Mouse (Mus musculus): ENCODE results near the gene Dgkq. TPM values are rescaled to one million over a fixed set of nuclear protein-coding genes. Genes with fewer than 3 reads are reported as not detected.

Gene Dgkq
- polyA plus RNA-seq, 1 experiment from 2014 or later, result 6.6 TPM

DNA sequence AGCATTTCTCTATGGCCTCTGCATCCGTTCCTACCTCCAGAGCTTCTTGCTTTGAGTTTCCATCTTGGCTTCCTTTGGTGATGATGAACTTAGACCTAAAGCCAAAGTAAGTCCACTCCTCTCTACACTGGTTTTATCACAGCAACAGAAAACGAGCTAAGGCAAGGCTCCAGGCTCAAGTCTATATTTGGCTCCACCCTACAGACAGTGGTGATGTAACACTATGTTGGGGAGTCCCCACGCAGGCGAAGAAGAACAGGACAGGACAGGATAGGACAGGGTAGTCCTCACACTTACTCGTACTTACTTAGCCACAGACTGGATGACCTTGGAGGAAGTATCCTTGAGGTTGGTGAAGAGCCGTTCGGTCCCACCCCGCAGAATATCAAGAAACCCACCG, 66.9 kb downstream of the Dgkq start:
- DNase-seq (ENCODE audit: low spot score), result no peak

DNA sequence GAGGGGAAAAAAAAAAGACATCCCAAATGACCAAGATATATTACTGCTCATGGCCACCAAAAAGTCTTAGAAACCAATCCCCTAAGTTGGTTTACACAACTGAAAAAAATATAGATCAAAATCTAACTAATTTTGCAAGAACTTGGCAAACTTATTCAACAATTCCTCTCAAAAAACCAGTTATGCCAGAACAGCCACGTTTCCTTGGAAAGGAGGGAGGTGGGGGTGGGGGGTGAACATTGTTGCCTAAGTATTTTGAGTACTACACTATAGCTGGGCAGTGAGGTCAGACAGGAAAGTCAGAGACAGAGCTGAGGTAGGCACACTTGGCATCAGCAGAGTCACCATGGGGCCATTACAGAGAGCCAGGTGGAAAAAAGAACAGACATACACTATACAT, 69.5 kb downstream of the Dgkq start:
- DNase-seq (ENCODE audit: low spot score), result no peak

Other genes starting within 250 kb of the Dgkq start
- gene Atp5k, start 235.2 kb downstream of the Dgkq start, polyA plus RNA-seq (2015; fragmentation: Nextera tagmentation; extraction: Ambion mirVana), result 551 and 578 TPM in 2 replicates
- 0.14 and 0.27 TPM in 2 replicates for gene Mfsd7a, start 220.8 kb downstream of the Dgkq start, polyA plus RNA-seq (2015; fragmentation: Nextera tagmentation; extraction: Ambion mirVana)
- gene Pcgf3, start 208.4 kb downstream of the Dgkq start, polyA plus RNA-seq (2015; fragmentation: Nextera tagmentation; extraction: Ambion mirVana), result 7.8 and 8.3 TPM in 2 replicates
- 0.20 and 0.22 TPM in 2 replicates for gene Cplx1, start 119.6 kb downstream of the Dgkq start, polyA plus RNA-seq (2015; fragmentation: Nextera tagmentation; extraction: Ambion mirVana)
- 44.6 and 50.1 TPM in 2 replicates for gene Gak, start 39.9 kb downstream of the Dgkq start, polyA plus RNA-seq (2015; fragmentation: Nextera tagmentation; extraction: Ambion mirVana)
- 25.2 and 28.3 TPM in 2 replicates for gene Tmem175, start 39.9 kb downstream of the Dgkq start, polyA plus RNA-seq (2015; fragmentation: Nextera tagmentation; extraction: Ambion mirVana)
- gene Idua, start 9.3 kb downstream of the Dgkq start, polyA plus RNA-seq (2015; fragmentation: Nextera tagmentation; extraction: Ambion mirVana), result 5.4 and 6.2 TPM in 2 replicates
- gene Slc26a1, start 5.9 kb upstream of the Dgkq start, polyA plus RNA-seq (2015; fragmentation: Nextera tagmentation; extraction: Ambion mirVana), result 0.14 and 0.20 TPM in 2 replicates
- gene Fgfrl1, start 22.7 kb upstream of the Dgkq start, polyA plus RNA-seq (2015; fragmentation: Nextera tagmentation; extraction: Ambion mirVana), result 4.1 and 5.1 TPM in 2 replicates
- not detected in 2 replicates for gene Rnf212, start 105.3 kb upstream of the Dgkq start, polyA plus RNA-seq (2015; fragmentation: Nextera tagmentation; extraction: Ambion mirVana)
- gene Tmed11, start 125.7 kb upstream of the Dgkq start, polyA plus RNA-seq (2015; fragmentation: Nextera tagmentation; extraction: Ambion mirVana), result not detected in 2 replicates
- gene Vmn2r8, start 139.2 kb upstream of the Dgkq start, polyA plus RNA-seq (2015; fragmentation: Nextera tagmentation; extraction: Ambion mirVana), result not detected in 2 replicates
- gene Vmn2r9, start 182.9 kb upstream of the Dgkq start, polyA plus RNA-seq (2015; fragmentation: Nextera tagmentation; extraction: Ambion mirVana), result not detected in 2 replicates